Mouse (Mus musculus) neural tube, embryonic 15.5 days (tissue): ENCODE results near the gene Smo. TPM values are rescaled to one million over a fixed set of nuclear protein-coding genes. Genes with fewer than 3 reads are reported as not detected.

Experiments used
- ATAC-seq: fragments of 200-750 bp; cut with Nextera tagmentation; 2 replicates; pipeline ENCODE4 v1.8.0; 2017; ENCODE audit warnings: mild to moderate bottlenecking, moderate TSS enrichment, moderate library complexity; ENCODE audit not compliant: low FRiP score
- H3K27ac ChIP-seq: fragments of 300-500 bp; sonication (generic); replicated peaks from 2 replicates; pipeline ENCODE4 v1.5.1; 2015; ENCODE audit warnings: mild to moderate bottlenecking, inconsistent platforms
- H3K27me3 ChIP-seq: fragments of 300-500 bp; sonication (generic); replicated peaks from 2 replicates; pipeline ENCODE4 v1.6.1; 2015; ENCODE audit warnings: inconsistent platforms
- H3K36me3 ChIP-seq: fragments of 300-500 bp; sonication (generic); 2 replicates; pipeline ENCODE4 v1.6.1; 2015; ENCODE audit warnings: inconsistent platforms
- H3K4me1 ChIP-seq: fragments of 300-500 bp; sonication (generic); 2 replicates; pipeline ENCODE4 v1.6.1; 2015; ENCODE audit warnings: inconsistent platforms
- H3K4me2 ChIP-seq: fragments of 300-500 bp; sonication (generic); 2 replicates; pipeline ENCODE4 v1.6.1; 2015; ENCODE audit warnings: inconsistent platforms, mild to moderate bottlenecking, moderate library complexity
- H3K4me3 ChIP-seq: fragments of 300-500 bp; sonication (generic); replicated peaks from 2 replicates; pipeline ENCODE4 v1.5.1; 2015; ENCODE audit warnings: mild to moderate bottlenecking, inconsistent platforms
- H3K9ac ChIP-seq: fragments of 300-500 bp; sonication (generic); replicated peaks from 2 replicates; pipeline ENCODE4 v1.6.1; 2015; ENCODE audit warnings: mild to moderate bottlenecking, inconsistent platforms
- H3K9me3 ChIP-seq: fragments of 300-500 bp; sonication (generic); replicated peaks from 2 replicates; pipeline ENCODE4 v1.6.1; 2016; ENCODE audit warnings: inconsistent platforms
- WGBS: fragments of 180-500 bp; shearing (Covaris S2); methylation state at CpG from one replicate; pipeline ENCODE4 v1.1.7; 2015; ENCODE audit warnings: mixed read lengths; 5-methylcytosine and 5-hydroxymethylcytosine counted together
- polyA plus RNA-seq: library from polyadenylated mRNA; unstranded; fragments of >200 nt; fragmentation: Nextera tagmentation; extraction: Ambion mirVana; gene quantifications from 2 replicates; pipeline ENCODE4 v1.2.1, GENCODE M21; 2015

Gene Smo
- polyA plus RNA-seq, 1 experiment from 2014 or later: 10.8 TPM

DNA sequence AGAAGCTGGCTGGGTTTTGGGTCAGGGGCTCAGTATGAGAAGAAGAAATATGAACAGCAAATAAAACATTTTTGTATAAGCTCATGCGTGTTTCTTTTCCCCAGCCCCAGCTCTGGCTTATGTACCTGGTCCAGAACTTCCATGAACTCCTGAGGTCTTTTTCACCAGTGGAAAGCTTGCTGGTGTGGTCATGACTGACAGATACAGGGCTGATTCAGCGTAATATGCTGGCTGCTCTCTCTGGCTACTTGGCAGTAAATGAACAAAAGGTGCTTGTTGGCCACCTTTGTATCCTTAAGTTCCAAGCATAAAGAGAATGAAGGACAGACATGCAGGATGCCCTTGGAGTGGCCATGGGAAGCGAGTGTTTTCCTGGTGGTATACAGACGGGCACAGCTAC is 26.0 kb downstream of the Smo start:
- Histone ChIP-seq H3K27me3 (no peaks in the 10 kb centered on the region), H3K27ac (no peak overlapping the region), H3K4me1 (no peaks in the 10 kb centered on the region), H3K9me3 (no peaks in the 10 kb centered on the region), H3K36me3 (0 out of 2 replicates have a peak, but pooled peaks cover 2% of the 10 kb centered on the region), H3K9ac (no peak overlapping the region), H3K4me3 (no peak overlapping the region), H3K4me2 (no peak overlapping the region)
- 91% methylated on average over 4 of the region's 4 CpGs for WGBS
- ATAC-seq: no peak

DNA sequence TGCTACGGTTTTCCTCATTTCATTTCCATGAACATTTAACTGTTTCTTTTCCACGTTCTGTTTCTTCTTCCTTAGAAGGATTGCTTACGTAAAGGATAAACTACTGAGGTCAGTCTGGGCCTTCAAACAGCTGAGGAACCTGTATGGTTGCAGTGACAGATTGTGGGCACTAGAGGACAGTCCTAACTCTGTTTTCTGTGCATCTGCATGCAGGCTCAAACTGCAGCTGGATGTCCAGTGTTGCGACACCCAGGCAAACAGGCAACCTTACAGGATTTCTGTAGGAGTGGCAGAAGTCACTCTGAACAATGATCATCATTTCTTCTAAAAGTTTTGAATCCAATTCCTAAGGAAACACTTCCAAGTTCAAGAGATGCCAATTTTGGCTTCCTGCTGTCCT is 27.2 kb downstream of the Smo start:
- Histone ChIP-seq H3K9me3 (no peaks in the 10 kb centered on the region), H3K4me2 (no peak overlapping the region), H3K27ac (no peak overlapping the region), H3K4me3 (no peak overlapping the region), H3K9ac (no peak overlapping the region), H3K4me1 (0 out of 2 replicates have a peak, but pooled peaks cover 2% of the 10 kb centered on the region), H3K27me3 (no peaks in the 10 kb centered on the region), H3K36me3 (0 out of 2 replicates have a peak, but pooled peaks cover 2% of the 10 kb centered on the region)
- 64% methylated on average over 4 of the region's 4 CpGs for WGBS
- ATAC-seq: no peak

DNA sequence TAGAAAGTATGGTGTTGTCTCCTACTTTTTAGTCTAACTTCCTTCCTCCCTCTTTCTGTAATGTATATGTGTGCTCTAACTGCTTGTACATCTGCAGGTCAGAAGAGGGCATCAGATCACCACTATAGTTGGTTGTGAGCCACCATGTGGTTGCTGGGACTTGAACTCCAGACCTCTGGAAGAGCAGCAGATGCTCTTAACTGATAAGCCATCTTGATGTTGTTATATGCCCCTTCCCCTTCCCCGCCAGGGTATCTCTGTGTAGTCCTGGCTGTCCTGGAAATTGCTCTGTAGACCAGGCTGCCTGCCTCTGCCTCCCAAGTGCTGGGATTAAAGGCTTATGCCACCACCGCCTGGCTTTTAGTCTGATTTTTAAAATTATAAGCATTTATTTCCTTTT is 31.6 kb downstream of the Smo start:
- Histone ChIP-seq H3K27ac (no peak overlapping the region), H3K4me1 (peaks cover 18% of the 10 kb centered on the region), H3K27me3 (no peaks in the 10 kb centered on the region), H3K4me2 (no peak overlapping the region), H3K36me3 (no peaks in the 10 kb centered on the region), H3K9ac (no peak overlapping the region), H3K4me3 (no peak overlapping the region), H3K9me3 (no peaks in the 10 kb centered on the region)
- 89% methylated on average over 2 of the region's 2 CpGs for WGBS
- no peak for ATAC-seq

DNA sequence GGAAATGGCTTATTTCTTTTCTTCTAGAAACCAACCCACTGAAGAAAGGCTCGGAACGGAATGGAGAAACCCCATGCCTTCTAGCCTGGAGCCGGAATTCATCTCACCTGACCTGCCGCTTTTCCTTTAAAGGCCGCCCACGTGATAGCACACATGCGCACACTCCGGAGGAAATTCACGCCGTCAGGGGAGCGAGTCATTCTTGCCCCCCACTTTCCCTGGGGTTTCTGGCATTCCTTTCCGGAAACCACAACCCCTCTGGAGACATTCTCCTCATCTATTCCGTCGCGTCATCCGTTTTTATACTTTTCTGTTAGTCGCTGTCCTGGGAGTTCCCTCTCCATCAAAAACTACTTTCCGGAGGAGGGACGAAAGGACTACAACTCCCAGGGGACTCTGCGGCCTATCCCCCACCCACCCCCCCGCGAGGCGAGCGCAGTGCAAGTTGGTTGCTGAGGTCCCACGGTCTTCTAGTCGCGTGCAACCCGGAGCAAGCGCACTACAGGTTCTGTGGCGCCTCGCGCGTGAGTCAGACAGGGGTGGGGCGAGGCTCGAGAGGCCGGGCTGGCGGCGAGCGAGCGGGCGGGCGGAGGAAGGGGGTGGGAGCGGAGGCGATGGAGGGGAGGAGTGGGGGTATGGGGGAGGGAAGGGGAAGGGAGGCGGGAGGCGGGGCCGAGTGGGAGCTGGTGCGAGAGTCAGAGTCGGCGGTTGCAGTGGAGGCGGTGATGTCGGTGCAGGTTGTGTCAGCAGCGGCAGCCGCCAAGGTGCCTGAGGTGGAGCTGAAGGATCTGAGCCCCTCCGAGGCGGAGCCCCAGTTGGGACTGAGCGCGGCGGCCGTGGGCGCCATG is 32.7 kb downstream of the Smo start, which contains the start of gene Ahcyl2:
TSS of gene Ahcyl2 (plus strand) at position 199 of the 848 bp plus-strand sequence.
- Histone ChIP-seq H3K9me3 (no peaks in the 10 kb centered on the region), H3K4me1 (peaks cover 18% of the 10 kb centered on the region), H3K4me2 (peak within 1 kb of the TSS; percentile 58), H3K27me3 (no peaks in the 10 kb centered on the region), H3K9ac (peak within 1 kb of the TSS; percentile 83), H3K36me3 (no peaks in the 10 kb centered on the region), H3K4me3 (peak within 1 kb of the TSS; percentile 88), H3K27ac (peak within 1 kb of the TSS; percentile 95)
- under 1% methylated on average over 57 of the region's 61 CpGs for WGBS
- peak; percentile 99 for ATAC-seq

DNA sequence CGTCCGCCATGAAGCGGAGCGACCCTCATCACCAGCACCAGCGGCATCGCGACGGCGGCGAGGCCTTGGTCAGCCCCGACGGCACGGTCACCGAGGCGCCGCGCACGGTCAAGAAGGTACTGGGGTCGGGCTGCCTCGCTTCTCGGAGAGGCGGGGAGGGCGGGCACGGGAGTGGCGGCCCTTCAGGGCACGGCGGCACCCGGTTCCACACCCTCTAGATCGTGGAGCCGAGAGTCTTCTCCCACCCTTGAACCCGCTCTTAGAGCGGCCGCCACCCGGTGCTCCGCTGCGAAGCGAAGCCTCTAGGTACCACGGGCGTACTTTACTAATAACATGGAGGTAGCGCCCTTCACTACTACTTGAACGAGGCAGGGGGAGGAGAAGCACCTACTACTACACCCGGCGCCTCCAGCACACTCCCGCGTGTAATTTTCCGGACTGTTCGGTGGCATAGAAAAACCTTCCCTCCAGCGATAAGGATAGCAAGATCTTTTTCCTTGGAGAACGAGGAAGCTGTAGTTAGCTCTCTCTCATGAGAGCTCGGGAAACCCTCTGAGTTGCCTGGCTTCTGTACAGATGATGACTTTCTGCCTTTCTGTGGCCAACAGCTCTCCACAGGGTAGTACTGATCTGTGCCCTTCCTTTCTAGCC is 33.6 kb downstream of the Smo start:
- Histone ChIP-seq H3K27me3 (no peaks in the 10 kb centered on the region), H3K9me3 (no peaks in the 10 kb centered on the region), H3K4me1 (peaks cover 18% of the 10 kb centered on the region), H3K9ac (peak overlapping the region; percentile 83), H3K4me3 (peak overlapping the region; percentile 88), H3K27ac (peak overlapping the region; percentile 95), H3K36me3 (no peaks in the 10 kb centered on the region), H3K4me2 (peak overlapping the region; percentile 58)
- under 1% methylated on average over 49 of the region's 50 CpGs for WGBS
- ATAC-seq: no peak; the same call in 1 of the 2 replicates

DNA sequence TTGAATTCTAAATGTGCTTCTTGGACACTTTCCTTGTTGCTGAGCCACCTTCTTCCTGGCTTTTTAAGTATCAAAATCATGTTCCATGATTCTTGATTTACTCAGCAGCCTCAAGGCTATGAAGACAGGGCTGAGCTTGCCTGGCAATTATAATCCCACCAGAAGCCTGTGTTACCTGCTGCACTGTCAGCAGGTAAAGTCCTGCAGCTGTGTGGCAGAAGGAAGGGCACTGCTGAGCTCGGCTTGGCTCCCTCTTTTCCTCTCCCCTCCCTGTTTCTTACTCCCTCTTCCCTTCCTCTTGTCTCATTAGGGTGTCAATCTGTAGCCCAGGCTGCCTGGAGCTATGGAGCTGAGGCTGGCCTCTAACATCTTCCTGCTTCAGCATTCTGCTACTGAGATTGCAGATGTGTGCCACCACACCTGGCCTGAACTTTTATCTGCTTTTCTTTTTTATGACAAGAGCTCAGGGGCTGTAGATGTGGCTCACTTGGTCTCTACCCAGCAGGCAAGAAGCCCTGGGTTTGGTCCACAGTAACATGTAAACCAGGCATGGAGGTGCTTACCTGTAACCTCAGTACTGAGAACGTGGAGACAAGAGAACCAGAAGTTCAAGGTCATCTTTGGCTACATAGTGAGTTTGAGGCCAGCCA is 35.5 kb downstream of the Smo start:
- ATAC-seq: no peak
- 69% methylated on average over 2 of the region's 2 CpGs for WGBS

DNA sequence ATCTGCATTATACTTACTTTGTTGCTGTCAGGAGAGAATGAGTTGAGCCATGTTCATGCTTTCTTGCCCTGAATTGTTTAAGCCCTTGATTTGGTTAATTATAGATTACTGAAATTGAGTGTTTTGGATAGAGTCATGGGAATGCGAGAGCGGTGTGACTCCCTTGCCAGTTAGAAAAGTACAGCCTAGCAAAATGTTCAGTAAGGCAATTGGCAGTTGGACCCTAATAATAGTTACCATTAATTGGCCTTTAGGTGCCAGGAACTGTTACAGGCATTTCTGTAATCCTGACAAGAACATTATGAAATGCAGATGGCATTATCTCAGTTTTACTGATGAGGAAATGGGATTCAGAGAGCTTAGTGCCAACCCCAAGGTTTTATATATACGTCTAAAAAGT is 36.9 kb downstream of the Smo start:
- no peaks in the 10 kb centered on the region for H3K27me3 ChIP-seq
- no peak overlapping the region for H3K4me3 ChIP-seq
- no peak overlapping the region for H3K27ac ChIP-seq
- no peak for ATAC-seq
- peaks cover 22% of the 10 kb centered on the region for H3K4me1 ChIP-seq
- no peak overlapping the region for H3K9ac ChIP-seq
- no peaks in the 10 kb centered on the region for H3K9me3 ChIP-seq
- no peak overlapping the region for H3K4me2 ChIP-seq
- H3K36me3 ChIP-seq: no peaks in the 10 kb centered on the region
- 87% methylated on average over 3 of the region's 3 CpGs for WGBS

More for the DNA sequence above, 35.5 kb downstream of the Smo start:
- H3K4me2 ChIP-seq: no peak overlapping the region
- H3K36me3 ChIP-seq: no peaks in the 10 kb centered on the region
- peaks cover 21% of the 10 kb centered on the region for H3K4me1 ChIP-seq
- H3K27me3 ChIP-seq: no peaks in the 10 kb centered on the region
- no peaks in the 10 kb centered on the region for H3K9me3 ChIP-seq
- H3K4me3 ChIP-seq: no peak overlapping the region
- no peak overlapping the region for H3K9ac ChIP-seq
- H3K27ac ChIP-seq: no peak overlapping the region

DNA sequence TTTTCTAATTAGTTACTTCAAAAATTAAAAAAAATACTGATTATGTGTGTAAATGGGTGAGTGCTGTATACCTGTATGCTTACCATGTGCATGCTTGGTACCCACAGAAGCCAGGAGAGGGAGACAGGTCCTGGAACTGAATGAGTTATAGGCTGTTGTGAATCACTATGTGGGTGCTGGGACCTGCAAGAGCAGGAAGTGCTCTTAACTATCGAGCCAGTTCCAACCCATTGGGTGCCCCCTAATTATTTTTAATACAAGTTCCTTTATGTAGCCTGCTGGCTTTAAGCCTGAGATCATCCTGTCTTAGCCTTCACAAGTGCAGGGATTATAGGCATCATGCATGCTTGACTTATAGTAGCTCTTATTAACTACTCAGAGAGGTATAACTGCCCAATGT is 38.9 kb downstream of the Smo start:
- no peaks in the 10 kb centered on the region for H3K9me3 ChIP-seq
- H3K27ac ChIP-seq: no peak overlapping the region
- H3K4me2 ChIP-seq: no peak overlapping the region
- no peak overlapping the region for H3K4me3 ChIP-seq
- ATAC-seq: no peak
- WGBS: 91% methylated on average over 1 of the region's 1 CpGs
- no peaks in the 10 kb centered on the region for H3K36me3 ChIP-seq
- no peak overlapping the region for H3K9ac ChIP-seq
- H3K27me3 ChIP-seq: no peaks in the 10 kb centered on the region
- H3K4me1 ChIP-seq: peaks cover 19% of the 10 kb centered on the region

DNA sequence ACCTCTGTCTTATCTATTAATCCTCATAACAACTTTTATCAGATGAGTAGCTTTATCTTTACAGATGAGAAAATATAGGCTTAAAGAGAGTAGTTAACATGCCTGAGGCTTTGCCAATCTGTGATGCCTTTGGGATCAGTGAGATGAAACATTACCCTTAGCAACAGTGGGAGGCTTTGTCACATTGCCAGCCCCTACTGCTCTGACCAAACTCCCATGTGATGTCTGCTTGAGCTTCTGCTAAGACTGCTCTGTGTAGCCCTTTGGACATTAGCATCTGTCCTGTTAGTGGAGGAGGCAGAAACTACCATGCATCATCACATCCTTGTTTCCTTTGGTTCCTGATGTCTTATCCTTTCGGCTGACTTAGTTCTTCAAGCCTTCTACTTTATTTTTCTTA is 40.3 kb downstream of the Smo start:
- H3K27me3 ChIP-seq: no peaks in the 10 kb centered on the region
- no peak overlapping the region for H3K9ac ChIP-seq
- no peaks in the 10 kb centered on the region for H3K9me3 ChIP-seq
- H3K27ac ChIP-seq: no peak overlapping the region
- H3K4me3 ChIP-seq: no peak overlapping the region
- no peak overlapping the region for H3K4me2 ChIP-seq
- no peaks in the 10 kb centered on the region for H3K36me3 ChIP-seq
- ATAC-seq: no peak
- whole genome bisulfite sequencing: 93% methylated on average over 1 of the region's 1 CpGs
- H3K4me1 ChIP-seq: peaks cover 9% of the 10 kb centered on the region

DNA sequence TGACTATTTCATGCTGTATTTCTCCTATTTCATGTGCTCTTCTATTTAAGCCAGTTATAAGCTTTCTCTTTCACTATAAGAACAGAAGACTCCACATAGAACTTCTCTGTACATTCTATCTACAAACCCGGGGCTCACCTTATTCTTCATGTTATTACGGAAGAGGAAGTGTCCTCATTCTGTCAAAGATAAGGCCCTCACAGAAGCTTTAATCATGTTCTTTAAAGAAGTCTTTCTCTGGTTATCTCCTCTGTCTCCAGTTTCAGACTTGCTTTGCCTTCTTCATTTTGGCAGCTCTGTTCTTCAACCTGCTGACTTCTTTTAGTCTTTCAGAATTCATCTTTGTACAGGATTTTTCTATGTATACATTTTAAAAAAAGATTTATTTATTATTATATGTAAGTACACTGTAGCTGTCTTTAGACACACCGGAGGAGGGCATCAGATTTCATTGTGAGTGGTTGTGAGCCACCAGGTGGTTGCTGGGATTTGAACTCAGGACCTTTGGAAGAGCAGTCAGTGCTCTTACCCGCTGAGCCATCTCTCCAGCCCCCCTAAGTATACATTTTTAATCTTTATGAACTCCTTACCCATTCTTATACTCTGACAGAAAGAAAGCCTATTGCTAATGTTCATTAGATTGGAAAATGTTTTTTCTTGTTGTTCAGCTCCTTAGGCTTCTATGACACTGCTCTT is 41.4 kb downstream of the Smo start:
- H3K9ac ChIP-seq: no peak overlapping the region
- H3K27ac ChIP-seq: no peak overlapping the region
- no peaks in the 10 kb centered on the region for H3K27me3 ChIP-seq
- ATAC-seq: no peak
- H3K36me3 ChIP-seq: no peaks in the 10 kb centered on the region
- 89% methylated on average over 4 of the region's 4 CpGs for WGBS
- H3K4me3 ChIP-seq: no peak overlapping the region
- peaks cover 4% of the 10 kb centered on the region; the same call in 1 of the 2 replicates for H3K4me1 ChIP-seq
- H3K9me3 ChIP-seq: no peaks in the 10 kb centered on the region
- no peak overlapping the region for H3K4me2 ChIP-seq

DNA sequence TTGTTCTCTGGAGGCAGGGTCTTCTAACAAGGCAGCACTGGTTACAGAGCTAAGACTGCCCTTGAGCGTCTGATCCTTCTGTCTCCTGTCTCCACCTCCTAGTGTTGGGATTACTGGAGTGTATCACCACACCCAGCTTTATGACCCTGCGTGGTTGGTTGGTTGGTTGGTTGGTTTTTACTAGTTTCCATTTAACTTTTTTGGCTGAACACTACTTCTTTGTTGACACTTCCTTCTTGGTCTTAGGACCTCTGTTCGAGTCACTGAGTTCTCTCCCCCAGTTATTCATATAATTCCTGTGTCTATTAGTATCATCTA is 41.9 kb downstream of the Smo start:
- no peaks in the 10 kb centered on the region for H3K27me3 ChIP-seq
- H3K36me3 ChIP-seq: no peaks in the 10 kb centered on the region
- 83% methylated on average over 3 of the region's 3 CpGs for WGBS
- no peaks in the 10 kb centered on the region for H3K9me3 ChIP-seq
- no peak overlapping the region for H3K9ac ChIP-seq
- H3K4me1 ChIP-seq: peaks cover 4% of the 10 kb centered on the region; the same call in 1 of the 2 replicates
- H3K4me3 ChIP-seq: no peak overlapping the region
- H3K4me2 ChIP-seq: no peak overlapping the region
- no peak for ATAC-seq
- H3K27ac ChIP-seq: no peak overlapping the region
